Mouse (Mus musculus) brain, embryonic 14.5 days (tissue): ENCODE results near the gene Ppp5c. TPM values are rescaled to one million over a fixed set of nuclear protein-coding genes. Genes with fewer than 3 reads are reported as not detected.
A peak's percentile ranks its signal among the peaks of the same experiment; 100 is the strongest.

Experiments
- DNase-seq: peaks from one replicate; pipeline ENCODE4 v3.0.0-alpha.2; 2011; ENCODE audit warnings: low read depth
- CTCF ChIP-seq: fragments of 200-500 bp; IDR thresholded peaks from 2 replicates; pipeline ENCODE4 v1.5.1; 2012; ENCODE audit warnings: inconsistent platforms, mild to moderate bottlenecking, moderate library complexity, borderline replicate concordance; ENCODE audit not compliant: insufficient read depth, insufficient read length; ENCODE audit errors: extremely low read depth
- POLR2A ChIP-seq: fragments of 200-500 bp; IDR thresholded peaks from 2 replicates; pipeline ENCODE4 v1.6.1; 2012; ENCODE audit warnings: mild to moderate bottlenecking, inconsistent platforms, borderline replicate concordance; ENCODE audit not compliant: poor library complexity, insufficient read depth, insufficient read length, severe bottlenecking; ENCODE audit errors: extremely low read depth
- polyA plus RNA-seq: library from polyadenylated mRNA; depleted of rRNA; stranded (reverse); fragments of >200 nt; gene quantifications from 2 replicates; pipeline ENCODE4 v1.2.3, GENCODE M21; 2012

The Ppp5c gene
- polyA plus RNA-seq, 1 experiment: 164 TPM

DNA sequence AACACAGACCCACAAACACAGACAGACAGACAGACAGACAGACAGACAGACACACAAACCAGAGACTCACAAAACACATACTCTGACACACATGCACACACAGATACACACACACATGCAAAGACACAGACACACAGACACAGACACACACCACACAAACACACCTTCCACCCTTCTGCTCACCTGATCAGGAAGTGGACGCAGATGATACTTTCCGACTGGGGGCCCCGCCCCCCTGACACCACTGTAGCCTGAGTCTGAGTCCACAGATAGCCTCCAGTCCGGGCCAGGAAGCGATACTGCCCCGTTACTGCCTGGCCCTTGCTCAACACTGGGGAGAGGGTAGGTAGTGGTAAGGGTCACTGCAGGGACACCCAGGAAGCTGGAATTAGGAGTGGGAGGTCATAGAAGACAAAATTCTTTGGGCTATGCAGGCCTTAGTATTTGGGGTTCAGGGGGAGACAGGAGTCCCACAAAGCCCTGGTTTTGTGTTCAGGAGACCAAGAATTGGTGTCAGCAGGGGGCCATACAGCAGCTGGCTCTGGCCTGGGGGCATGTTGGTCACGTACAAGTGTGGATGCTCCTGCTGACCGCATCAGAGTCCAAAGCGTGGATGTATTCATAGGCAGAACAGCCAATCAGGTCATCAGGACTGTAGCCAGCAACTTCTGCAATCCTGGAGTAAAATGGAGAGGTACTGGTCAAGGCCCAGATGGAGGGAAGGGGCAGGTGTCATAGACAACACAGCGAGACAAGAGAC lies 20.9 kb upstream of the Ppp5c start:
- TF ChIP-seq POLR2A: no peak
- TF ChIP-seq CTCF: no peak
- no peak for DNase-seq

DNA sequence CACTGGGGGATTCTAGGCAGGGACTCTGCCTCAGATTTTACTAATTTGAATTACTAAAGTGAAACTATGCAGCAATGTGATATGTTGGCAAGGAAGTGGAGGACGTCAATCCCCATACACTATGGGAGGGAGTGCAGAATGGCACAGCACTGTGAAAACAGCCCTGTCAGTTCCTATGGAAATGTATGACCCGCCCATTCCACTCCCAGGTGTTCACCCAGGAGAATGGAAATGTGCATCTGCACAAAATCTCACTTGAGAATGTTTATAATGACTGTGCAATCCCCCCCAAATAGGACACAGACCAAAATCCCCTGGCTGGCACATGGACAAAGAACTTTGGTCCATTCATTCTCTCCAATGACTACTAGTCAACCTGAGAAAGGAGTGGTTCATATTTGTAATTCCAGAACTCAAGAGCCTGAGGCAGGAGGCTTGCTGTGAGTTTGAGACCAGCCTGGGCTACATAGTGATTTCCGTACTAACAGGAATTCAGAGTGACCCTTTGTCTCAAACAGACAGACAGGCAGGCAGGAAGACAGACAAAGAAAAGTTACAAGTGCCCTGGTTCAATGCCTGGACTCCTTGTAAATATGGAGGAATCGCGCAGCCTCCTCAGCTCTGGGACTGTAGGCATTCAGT lies 19.4 kb upstream of the Ppp5c start:
- DNase-seq: no peak
- no peak for TF ChIP-seq POLR2A
- TF ChIP-seq CTCF: no peak

- no peak for TF ChIP-seq CTCF
- TF ChIP-seq POLR2A: no peak
- DNase-seq: peak; percentile 45
Measured at GRCm38 (mm10) chr7:17045743-17046142, 18.0 kb upstream of the Ppp5c start.

DNA sequence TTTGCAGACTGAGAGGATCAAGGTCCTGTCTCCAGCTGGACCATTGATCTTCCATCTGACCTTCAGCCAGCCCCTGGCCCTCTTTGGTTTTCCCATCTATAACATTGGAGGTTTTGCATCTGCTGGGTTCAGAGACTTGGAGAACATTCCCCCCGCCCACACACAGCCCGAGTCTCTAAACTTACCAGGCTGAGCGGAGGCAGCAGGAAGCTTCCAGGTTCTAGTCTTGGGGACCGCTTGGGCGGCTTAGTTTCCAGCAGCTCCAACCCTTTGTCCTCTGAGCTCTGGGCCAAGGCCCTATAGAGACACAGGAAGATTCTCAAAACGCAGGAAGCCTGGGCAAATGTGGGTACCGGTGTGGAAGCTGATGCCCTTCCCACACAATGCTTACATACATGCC lies 11.6 kb upstream of the Ppp5c start:
- DNase-seq: no peak
- TF ChIP-seq CTCF (no peak), POLR2A (no peak)

GRCm38 (mm10) chr7:17038018-17038695 lies 10.4 kb upstream of the Ppp5c start:
- TF ChIP-seq CTCF (no peak), POLR2A (no peak)
- peak; percentile 51 for DNase-seq

DNA sequence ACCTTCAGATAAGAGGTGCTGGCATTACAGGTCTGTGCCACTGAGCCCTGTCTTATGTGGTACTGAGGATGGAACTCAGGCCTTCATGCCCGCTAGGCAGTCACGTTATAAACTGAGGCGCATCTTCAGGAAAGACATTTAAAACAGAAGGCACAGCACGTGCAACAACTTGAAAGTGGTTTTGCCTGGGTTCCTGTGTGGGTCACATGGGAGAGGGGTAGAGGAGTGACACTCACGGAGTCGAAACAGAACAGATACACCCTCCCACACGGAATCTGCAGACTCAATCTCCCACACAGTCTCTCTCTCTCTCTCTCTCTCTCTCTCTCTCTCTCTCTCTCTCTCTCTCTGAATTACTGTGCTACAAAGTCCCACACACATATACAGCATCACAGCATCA lies 2.5 kb upstream of the Ppp5c start:
- no peak for DNase-seq
- no peak for TF ChIP-seq POLR2A
- TF ChIP-seq CTCF: no peak

- DNase-seq: no peak
- TF ChIP-seq CTCF (no peak), POLR2A (no peak)
Measured at GRCm38 (mm10) chr7:17028923-17029322, 1.2 kb upstream of the Ppp5c start.

DNA sequence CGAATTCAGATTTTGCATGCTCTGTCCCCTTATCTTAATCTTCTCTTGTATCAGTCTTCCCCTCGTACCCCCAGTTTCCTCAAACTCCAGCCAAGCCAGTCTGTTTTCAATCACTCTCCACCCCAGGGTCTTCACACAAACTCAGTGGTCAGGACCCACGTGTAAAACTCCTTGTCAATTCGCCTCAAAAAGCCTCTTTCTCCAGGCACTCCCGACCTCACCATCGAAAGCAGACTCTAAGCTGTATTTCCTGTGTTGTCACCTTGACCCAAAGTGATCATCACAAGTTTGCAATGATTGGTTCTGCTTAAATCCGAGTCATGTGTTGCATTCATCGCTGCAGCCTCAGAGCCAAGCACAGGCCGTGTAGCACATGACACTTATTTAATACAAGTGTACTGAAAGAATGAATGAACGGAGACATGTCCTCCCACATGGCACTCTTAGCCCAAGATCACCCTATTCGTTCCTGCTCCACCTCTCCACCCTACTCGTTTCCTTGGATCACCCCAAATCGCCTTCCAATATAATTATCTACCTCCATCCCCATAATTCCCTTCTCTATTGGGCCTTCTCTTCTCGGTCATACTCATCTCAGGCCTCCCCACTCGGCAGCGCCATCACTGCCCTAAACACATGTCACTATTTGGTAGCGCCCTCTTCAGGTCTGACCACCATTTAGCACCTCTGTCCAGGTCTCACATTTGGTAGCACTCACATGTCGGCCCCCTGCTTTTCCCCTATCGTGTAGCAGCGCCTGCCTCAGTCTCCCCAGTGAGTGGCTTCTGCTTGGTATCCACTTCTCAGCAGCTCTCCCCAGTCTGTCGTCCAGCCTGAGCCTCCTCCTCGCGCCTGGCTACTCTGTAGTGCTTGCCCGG lies 775 bp downstream of the Ppp5c start:
- DNase-seq: peak; percentile 84
- TF ChIP-seq CTCF: peak; percentile 68
- TF ChIP-seq POLR2A: no peak

DNA sequence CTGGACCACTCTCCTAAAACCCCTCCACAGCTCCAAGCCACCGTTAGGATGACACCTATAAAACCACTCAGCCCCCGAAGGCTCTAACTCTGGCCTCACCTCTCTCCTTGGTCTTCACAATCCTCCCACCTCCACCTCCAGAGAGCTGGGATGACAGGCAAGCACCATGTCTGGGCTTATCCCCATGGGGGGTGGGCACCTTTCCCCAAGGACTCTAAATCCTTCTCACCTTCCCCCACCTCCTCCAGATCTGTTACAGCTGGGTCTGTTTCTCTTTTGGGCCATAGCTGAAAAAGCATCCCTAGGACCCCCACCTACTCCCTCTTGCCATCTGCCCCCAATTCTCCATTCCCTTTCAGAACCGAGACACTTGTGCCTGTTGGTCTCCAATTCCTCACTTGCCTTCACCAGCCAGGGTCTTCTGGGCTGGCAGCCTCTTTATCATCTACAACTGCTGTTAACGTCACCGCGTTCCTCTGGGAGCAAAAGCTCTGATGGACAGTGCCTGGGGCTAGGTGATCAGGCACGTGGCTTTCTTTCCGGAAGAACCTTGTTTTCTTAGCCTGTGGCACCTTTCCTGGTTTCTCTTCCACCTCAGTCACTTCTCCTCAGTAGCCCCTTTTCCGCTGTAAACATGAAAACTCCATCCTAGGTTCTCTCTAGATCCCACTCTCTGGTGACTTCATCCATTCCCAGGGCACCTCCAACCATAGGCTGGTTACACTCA lies 1.7 kb downstream of the Ppp5c start:
- TF ChIP-seq CTCF (no peak), POLR2A (no peak)
- no peak for DNase-seq

DNA sequence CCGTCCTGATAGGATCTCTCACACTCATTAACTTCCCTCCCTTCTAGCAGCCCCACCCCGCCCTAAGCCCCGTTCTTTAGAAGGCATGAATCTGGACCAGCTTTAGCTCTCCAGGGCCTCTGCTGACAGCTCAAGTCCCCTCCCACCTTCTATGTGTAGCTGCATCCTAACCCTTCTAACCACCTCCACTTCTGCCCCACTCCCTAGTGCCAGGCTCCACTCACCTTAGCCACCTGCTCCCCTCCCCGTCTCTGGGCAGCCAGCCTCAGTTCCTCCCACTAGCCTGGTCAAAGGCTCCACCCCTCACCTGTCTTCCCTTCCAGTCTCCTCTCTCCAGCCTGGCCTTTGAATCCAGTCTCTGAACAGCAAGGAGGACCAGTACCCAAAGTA lies 2.2 kb downstream of the Ppp5c start:
- TF ChIP-seq CTCF (no peak), POLR2A (no peak)
- DNase-seq: no peak

- TF ChIP-seq POLR2A (no peak), CTCF (no peak)
- no peak for DNase-seq
Measured at GRCm38 (mm10) chr7:17024814-17025504, 2.8 kb downstream of the Ppp5c start.
